Mouse (Mus musculus) ZHBTc4 (cell line): ENCODE data around the gene Inava.
A peak's percentile ranks its signal among the peaks of the same experiment; 100 is the strongest.

Experiments used
- DNase-seq: peaks from one replicate; pipeline ENCODE4 v3.0.0-alpha.2; 2011; ENCODE audit warnings: low read depth, low spot score

The Inava gene

DNA sequence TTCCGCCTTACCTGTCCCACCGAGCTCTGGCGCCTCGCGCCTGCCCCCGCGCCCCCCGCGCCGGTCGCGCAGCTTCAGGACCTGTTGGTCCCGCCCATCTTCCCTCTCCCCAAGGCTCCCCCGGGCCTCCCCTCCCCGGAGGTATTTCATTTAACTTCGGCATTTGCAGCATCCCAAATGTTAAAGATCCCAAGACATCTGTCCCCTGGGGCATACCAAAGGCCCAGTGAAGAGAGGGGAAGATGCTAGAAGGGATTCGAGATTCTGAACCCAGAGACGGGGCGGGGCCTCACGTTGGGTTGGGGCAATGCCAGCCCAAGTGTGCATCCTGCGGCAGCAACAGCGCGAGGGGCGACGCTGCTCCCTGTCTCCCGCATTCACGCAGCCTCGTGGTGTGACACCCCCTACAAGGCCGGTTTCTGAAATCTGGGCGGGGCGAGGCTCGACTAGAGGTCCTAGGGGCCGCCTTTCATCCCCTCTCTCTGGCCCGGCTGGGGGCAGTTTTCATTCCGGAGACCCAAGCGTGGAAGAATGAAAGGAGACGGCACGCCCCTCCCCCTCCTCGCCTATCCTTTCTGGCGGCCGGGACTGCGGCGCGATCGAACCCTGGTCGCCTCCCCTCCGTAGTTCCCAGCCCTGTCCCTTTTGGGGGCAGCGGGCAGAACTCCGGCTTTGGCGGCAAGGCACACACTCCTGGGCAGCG is at the start of gene Inava:
Gene Inava (minus strand): TSS at position 373 of the 703 bp plus-strand sequence.
- peak; percentile 96 for DNase-seq

DNA sequence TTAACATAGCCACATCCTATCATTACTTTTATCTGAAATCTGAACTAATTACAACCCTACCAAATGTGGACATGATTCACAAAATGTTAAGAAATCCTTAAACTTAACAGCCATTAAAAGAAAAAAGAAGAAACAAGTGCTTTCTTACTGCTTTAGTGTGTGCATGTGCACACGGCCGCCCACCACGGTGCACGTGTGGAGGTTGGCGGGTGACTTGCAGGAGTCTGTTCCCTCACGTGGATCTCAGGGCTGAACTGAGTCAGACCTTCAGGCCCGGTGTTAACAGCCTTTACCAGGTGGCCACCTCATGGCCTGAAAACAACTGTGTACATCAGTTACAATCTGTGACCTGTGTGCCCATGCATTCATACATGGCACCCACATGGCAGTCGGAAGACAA is 43.3 kb upstream of the Inava start:
- peak; percentile 32 for DNase-seq

DNA sequence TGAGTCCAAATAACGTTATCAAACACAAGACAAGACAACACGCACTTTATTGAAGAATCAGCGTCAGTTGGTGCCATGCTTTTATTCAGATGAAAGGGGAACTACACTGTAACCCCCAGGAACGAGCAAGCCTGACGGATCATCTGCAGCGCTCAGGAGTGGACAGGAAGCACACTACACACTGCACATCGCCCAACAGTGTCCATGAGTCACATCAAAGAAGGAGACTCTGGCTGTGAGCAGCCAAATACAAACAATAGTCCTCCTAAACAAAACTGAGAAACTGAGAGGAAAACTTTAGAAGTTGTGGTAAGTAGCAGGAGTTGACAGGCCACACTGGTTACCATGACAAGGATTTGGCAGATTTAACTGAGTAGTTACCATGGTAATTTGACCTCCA is 34.2 kb upstream of the Inava start:
- DNase-seq: no peak

DNA sequence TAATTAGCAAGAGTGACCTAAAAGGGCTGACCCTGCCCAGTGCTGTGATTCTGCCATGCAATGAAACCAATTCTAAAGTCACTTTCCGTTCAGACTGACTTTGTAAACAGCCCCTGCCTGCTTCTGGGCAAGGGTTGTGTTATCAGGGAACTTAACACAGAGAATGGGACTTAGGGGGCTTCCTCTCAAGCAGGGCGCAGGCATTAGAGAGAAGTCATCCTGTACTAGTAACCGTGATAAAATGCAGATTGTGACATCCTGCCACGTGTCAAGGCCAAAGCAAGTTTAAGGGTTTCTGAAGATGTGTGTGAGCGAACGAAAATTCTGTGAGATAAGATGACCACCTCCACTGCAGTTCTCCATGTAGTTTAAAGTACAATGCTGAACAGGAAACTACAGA is 32.1 kb upstream of the Inava start:
- DNase-seq: no peak

DNA sequence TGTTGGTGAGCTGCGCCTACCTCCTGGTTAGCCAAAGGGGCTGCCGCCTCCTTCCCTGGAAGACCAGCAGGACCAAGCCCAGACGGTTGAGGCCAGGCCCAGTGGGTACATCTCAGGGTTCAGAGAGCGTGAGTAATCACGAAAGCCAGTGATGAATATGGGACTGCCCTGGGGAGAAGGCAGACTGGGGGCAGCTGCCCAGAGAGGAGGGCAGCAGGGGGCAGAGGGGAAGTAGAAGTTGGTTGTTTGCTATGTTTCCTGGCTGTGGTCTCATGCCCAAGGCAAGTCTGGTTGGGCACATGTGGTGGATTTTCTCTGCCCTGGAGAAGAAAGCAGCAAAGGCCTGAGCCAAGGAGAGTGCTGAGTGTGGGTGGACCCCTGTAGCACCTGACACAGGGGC is 29.3 kb upstream of the Inava start:
- DNase-seq: no peak

DNA sequence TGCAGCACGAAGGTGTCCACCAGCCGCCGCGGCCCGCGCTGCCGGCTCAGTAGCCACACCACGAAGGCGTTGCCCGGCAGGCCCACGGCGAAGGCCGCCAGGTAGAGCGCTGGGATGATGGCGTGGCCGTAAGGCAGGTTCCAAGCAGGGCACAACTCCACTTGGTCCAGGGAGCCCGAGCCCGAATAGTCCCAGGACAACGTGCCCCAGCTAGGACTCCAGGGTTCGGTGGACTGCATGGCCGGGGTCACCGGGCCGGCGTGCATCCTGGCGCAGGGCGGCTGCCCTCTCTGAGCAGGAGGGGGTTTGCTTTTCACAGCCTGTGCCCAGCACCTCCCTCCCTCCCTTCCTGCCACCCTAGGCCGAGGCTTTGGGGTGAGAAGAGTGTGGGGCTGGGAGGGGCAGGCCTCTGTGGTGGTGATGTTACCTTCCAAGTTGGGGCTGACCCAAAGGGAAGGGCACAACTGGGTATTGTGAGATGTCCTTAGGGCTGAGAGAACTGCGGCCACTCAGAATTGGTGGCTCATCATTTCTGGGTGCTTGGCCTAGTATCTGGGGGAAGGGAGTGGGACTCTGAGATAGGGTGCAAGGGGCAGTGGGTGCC is 26.7 kb upstream of the Inava start, which contains the start of gene Gpr25:
Gene Gpr25 (minus strand): TSS at position 239 of the 604 bp plus-strand sequence.
- DNase-seq: no peak

DNA sequence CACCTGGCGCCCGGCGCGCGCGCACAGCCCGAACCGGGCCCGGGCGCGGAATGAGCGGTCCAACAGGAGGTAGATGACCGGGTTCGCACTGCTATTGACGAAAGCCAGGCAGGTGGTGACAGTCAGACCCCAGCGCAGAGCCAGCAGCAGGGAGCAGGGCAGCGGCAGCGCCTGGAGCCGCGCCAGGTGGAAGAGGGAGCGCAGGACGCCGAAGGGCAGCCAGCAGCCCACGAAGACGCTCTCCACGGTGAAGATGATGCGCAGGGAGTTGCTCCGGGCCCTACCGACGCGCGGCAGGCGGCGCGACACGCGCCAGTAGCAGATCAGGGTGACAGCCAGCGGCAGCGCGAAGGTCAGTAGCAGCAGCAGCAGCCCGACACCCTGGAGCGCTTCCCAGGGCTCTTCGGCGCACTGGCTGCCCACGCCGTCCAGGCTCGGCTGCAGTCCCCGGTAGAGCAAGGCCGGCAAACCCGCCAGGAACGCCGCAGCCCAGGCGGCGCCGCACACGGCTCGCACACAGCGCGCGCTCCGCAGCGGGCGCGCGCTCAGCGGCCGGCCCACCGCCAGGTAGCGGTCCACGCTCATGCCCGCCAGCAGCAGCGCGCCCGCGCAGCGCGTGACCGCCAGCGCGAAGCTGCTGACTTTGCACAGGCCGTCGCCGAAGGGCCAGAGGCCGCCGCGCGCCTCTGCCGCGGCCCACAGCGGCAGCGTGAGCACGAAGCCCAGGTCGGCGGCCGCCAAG is 26.0 kb upstream of the Inava start:
- DNase-seq: peak; percentile 82

DNA sequence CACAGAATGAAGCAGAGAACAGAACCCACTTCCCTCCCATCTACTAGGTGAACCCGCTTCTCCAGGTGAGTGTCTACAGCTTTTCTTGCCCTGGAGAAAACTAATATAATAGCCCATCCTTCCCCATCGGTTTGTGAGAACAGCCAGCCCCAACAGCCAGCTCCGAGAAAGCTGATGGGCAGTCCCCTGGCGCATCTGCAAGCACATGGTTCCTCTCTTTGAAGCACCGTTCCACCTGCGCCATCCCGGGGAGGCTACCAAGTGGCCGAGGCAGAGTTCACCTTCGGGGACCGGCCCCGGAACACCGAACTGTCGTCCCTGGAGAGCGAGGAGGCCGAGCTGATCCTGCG is 25.5 kb upstream of the Inava start:
- DNase-seq: no peak

DNA sequence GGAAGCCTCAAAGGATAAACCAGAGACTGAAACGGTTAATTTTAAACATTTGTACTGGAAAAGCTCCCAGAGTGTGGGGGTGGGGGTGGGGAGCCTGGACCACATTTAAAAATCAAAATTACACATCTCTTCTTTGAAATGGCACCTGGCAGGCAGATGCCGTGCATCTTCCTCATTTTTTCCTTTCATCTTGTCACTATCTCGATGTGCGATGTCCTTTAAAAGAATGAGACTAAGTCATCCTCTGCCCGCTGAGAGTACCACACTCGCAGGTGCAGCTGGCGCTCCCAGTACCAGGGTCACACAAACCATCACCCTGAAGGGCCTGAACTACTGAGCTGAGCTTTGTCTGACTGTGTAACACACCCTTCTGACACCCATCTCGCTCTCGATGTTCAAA is 24.4 kb upstream of the Inava start:
- DNase-seq: no peak

DNA sequence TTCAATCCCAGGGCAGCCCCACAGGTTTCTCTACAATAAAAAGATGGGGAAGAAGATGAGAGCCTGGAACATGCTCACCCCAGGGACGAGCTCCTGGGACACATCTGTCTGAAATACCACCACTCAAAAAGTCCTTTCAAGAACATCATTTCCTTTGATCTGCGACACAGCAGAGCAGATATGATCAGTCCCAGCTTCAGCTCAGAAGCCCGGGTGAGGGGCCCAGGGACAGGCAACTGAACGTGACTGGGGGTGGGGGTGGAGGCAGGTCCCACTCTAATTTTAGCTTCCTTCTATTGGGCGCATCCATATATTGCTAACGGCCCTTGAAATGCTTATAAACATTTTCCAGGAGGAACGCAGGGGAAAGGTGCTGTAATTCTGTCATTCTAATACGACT is 21.6 kb upstream of the Inava start:
- no peak for DNase-seq

DNA sequence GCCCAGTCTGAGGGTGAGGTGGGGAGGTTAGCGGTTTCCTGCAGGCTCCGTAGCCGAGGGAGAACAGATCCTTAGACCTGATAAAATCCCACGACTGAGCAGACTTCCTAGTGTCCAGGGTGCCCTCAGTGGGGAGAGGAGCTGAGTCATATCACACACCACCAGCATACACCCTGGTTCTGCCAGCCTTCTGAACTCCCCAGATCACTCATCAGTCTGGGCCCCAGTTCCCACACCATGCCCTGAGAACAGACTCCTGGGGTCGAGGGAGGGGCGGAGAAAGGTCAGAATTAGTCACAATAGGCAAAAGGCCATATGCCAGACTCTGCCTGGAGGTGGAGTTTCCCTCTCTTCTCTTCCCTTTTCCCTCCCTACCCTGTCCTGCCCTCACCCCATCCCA is 21.1 kb upstream of the Inava start:
- DNase-seq: no peak

DNA sequence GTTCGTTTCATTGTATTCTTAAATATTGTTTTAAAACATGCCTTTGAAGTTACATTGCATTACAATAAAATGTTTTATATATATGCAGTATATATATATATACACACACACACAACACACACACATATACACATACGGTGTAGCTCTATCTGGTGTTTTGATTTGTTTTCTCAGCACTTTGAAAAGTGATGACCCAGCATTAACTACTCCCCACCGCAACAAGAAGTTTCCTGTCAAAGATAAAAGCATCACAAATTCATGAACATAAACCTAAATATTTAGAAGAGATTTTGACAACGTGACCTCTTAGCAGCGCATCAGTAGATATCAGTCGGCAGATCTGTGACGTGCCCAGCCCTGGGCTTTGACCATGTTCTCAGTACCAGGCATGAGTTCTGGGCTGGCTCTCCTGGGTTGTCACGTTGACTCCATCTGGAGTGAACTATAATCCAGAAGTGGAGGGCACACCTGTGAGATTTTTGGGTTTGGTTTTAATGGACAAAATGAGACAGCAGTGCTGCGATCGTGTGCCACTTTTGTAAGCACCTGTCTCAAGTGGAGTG is 20.5 kb upstream of the Inava start:
- no peak for DNase-seq

DNA sequence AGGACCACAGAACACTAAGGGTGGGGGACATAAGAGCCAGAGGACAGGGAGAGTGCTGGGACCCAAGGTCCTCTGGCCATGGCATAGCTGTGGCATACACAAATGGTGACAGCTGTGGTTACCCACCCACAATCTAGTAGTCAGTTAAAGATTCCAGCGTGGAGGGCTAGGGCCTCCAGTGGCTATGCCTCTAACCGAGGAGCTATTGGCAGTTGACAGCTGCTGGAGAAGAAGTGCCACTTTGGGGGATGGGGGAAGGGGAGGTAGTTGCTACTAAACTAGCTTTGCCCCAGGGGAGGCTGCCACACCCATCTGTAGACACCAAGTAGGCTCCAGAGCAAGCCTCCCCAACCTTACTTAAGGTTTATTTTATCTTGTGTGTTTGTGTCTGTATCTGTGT is 19.4 kb upstream of the Inava start:
- DNase-seq: no peak

DNA sequence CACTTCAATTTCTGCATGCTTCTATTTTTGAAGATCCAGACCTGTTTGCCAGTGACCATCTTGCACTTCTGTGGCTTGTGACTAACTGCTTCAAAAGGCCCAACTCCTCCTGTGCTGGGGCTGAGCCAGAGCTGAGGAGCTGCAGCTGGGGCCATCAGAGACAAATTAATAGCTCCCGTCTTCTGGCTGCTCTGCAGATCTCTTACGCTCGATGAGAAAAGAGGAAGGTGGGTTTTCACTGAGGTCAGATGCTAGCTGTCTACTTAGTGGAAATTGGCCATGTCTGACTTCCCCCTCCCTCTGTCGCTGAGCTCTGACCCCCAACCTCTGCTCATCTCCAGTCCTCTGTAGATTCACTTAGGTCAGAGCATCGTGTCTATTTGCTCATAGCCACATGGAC is 15.6 kb upstream of the Inava start:
- no peak for DNase-seq

DNA sequence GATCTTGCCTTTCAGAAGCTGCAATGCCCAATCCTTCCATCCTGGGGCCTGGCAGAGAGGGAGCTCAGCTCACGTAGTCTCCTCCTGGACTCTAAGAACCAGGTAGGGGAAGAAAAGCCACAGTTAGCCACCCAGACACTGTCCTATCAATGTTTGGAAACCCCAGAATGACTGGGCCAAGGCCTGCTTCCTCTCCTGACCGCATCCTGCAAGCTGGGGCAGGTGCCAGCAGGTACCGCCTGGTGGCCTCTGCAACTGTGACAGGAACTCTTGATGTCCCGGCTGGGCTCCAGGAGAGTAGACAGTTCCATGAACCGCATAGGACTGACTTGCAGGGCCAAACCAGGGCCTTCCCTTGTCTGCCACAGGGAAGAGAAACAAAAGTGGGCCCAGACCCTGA is 13.3 kb upstream of the Inava start:
- no peak for DNase-seq

DNA sequence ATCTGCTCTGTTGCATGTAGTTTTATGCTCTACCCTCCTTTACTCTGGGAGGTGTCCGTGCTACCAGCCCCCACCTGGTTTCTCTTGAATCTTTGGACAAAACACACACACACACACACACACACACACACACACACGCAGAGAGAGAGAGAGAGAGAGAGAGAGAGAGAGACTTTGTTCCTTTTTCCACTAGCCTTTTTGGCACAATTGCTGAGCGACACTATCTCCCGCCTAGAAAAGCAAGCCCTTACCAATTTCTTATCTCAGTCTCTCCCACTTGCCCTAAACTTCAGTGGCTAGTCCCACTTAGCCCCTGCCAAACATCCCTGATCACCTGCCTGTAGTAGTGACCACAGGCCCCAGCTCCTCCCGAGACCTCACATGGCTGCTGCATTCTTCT is 10.4 kb upstream of the Inava start:
- no peak for DNase-seq

DNA sequence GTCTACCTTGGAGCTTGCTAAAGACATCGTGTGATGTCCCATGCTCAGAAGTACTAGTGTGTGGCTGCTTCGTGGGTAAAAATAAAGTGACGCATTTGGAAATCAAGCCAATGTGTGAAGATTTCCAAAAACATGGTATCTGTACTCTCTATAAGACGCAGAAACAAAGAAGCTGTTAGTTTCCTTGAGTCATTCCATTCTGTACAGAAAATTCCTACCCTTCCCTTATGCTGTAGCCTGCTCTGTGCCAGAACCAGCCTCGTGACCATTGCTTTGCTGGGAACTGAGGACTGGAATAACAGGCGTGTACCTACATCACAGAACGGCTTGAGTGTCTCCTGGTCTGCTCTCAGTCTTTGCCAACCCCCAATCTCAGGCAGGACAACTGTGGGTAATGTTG is 7.7 kb upstream of the Inava start:
- no peak for DNase-seq

DNA sequence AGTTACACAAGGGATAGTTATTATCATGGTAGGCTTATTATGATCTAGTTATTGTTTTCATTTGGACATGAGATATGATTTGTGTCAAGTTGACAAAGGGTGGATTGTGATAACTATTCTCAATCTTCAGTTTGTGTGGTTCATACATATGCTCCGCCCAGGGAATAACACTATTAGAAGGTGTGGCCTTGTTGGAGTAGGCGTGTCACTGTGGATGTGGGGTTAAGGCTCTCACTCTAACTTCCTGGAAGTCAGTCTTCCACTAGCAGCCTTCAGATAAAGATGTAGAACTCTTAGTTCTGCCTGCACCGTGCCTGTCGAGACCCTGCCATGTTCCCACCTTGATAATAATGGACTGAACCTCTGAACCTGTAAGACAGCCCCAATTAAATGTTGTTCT is 4.4 kb upstream of the Inava start:
- no peak for DNase-seq

DNA sequence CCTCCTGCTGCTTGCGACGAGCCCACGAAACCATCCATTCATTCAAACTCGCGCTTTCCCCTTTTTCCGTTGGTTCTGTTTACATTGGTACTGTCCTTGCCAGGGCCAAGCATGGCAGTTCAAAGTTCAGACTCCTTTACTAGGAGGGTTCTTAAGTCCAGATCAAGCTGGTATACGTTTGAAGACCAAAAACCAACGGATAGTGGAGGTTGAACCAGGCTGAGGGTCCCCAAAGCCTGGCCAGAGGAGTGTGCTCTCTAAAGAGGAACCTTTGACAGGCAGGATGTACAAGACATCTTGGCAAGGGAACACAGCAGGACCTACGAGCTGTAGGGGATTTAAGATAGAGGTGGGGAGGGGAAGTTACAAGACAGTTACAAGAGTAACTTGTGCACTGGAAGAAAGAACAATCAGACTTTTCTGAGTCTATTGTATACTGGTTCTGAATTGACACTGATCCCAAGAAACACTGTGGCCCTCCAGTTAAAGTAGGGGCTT is 580 bp upstream of the Inava start:
- no peak for DNase-seq

DNA sequence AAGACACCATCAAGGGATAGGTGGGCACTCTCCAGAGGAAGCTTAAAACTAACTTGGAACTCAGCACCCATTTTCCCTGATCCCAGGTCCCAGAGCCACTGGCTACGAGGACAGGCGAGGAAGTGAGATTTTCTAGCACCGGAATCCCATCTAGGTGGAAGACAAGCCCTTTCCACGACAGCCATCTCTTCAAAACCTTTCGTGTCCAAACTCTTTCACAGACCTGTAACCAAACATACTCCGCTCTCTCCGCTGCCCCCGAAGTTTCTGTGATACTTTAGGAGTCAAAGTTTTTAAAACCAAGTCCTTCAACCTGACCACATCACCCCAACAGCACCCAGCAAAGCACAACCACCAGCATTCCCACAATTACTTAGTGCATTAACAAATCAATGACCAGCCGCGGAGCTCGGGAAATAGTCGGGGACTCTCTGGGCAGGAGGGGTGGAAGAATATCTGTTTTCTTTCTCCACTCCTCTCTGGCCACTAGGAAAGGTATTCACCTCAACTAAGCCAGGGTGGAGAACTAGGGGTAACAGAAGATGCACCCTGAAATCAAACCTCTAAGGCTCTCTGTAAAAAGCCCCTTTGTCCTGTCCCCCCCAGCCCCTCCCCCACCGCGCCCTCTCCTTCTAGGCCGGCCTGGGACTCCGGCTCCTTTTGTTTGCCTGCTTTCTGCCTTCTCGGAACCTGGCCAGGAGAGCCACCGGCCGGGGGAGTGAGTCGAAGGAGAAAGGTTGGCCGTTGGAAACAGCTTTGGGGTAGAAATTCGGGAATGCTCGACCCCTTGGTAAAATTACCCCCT is 876 bp downstream of the Inava start:
- peak; percentile 46 for DNase-seq

DNA sequence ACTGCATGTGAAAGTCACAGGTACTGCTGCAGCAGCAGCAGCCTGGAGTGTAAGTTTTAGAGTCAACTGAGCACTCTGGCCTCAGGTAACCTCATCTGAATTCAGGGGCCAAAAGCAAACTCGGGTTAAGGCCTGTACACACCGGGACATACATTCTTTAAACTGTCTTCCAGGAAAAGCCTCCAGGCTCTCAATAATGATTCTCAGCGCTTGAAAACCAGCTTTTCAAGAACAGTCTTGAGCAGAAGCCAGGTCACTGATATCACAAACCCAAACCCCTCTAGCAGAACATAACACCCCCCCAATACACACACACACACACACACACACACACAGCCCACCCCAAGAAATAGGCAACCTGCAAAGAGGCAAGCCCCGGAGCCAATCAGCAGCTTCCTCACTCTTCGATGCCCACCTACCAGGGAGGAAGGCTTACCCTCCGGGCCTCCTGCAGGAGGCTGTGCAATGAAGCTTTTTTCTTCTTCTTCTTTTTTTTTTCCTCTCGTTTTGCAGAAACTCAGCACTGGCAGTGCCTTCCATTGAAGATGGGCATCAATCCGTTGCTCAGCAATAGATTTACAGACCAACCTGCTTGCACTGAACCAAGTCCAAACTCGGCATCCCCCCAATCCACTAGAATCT is 1.7 kb downstream of the Inava start:
- DNase-seq: no peak
